Mouse (Mus musculus) myocyte (in vitro differentiated cells): Measurements from ENCODE around the gene Ptpn9.

Experiments
- CEBPB ChIP-seq: IDR thresholded peaks from 2 replicates; pipeline ENCODE4 v1.6.1; 2011; ENCODE audit warnings: mild to moderate bottlenecking, moderate library complexity; ENCODE audit not compliant: poor library complexity, insufficient read depth, severe bottlenecking
- E2F4 ChIP-seq: IDR thresholded peaks from one replicate; pipeline ENCODE4 v1.6.1; 2011; ENCODE audit warnings: mild to moderate bottlenecking, control low read depth, moderate library complexity; ENCODE audit not compliant: insufficient read depth
- MAX ChIP-seq: IDR thresholded peaks from one replicate; pipeline ENCODE4 v1.6.1; 2011; ENCODE audit warnings: low read depth, mild to moderate bottlenecking, control low read depth
- MYOD1 ChIP-seq, 3 experiments: IDR thresholded peaks; one replicate each; pipeline ENCODE4 v1.6.1; 2011; ENCODE audit warnings: control low read depth in 2 of 3, low read depth in 2 of 3, mild to moderate bottlenecking in 2 of 3, moderate library complexity in 1 of 3; ENCODE audit not compliant: insufficient read length in 2 of 3, control insufficient read depth in 1 of 3
- MYOG ChIP-seq, 3 experiments: IDR thresholded peaks; one replicate each; pipeline ENCODE4 v1.6.1; 2011; ENCODE audit warnings: control low read depth in 2 of 3, low read depth in 2 of 3, mild to moderate bottlenecking in 2 of 3; ENCODE audit not compliant: insufficient read length in 2 of 3, control insufficient read depth in 1 of 3, insufficient read depth in 1 of 3
- POLR2A ChIP-seq: IDR thresholded peaks from one replicate; pipeline ENCODE4 v1.6.1; 2011; ENCODE audit warnings: low read depth, mild to moderate bottlenecking, control low read depth, moderate library complexity; ENCODE audit not compliant: insufficient read length
- POLR2AphosphoS2 ChIP-seq: IDR thresholded peaks from one replicate; pipeline ENCODE4 v1.6.1; 2011; ENCODE audit warnings: low read depth, control low read depth; ENCODE audit not compliant: insufficient read length
- REST ChIP-seq: IDR thresholded peaks from one replicate; pipeline ENCODE4 v1.6.1; 2011; ENCODE audit warnings: mild to moderate bottlenecking, control low read depth, moderate library complexity; ENCODE audit not compliant: insufficient read depth, insufficient read length
- SRF ChIP-seq: IDR thresholded peaks from one replicate; pipeline ENCODE4 v1.6.1; 2011; ENCODE audit warnings: low read depth; ENCODE audit not compliant: control insufficient read depth, insufficient read length
- TCF12 ChIP-seq: IDR thresholded peaks from one replicate; pipeline ENCODE4 v1.6.1; 2011; ENCODE audit warnings: mild to moderate bottlenecking, control low read depth; ENCODE audit not compliant: poor library complexity, insufficient read depth, severe bottlenecking
- TCF3 ChIP-seq: IDR thresholded peaks from one replicate; pipeline ENCODE4 v1.6.1; 2011; ENCODE audit warnings: low read depth, control low read depth; ENCODE audit not compliant: insufficient read length
- USF1 ChIP-seq: IDR thresholded peaks from one replicate; pipeline ENCODE4 v1.6.1; 2011; ENCODE audit warnings: low read depth, mild to moderate bottlenecking, control low read depth, moderate library complexity

DNA sequence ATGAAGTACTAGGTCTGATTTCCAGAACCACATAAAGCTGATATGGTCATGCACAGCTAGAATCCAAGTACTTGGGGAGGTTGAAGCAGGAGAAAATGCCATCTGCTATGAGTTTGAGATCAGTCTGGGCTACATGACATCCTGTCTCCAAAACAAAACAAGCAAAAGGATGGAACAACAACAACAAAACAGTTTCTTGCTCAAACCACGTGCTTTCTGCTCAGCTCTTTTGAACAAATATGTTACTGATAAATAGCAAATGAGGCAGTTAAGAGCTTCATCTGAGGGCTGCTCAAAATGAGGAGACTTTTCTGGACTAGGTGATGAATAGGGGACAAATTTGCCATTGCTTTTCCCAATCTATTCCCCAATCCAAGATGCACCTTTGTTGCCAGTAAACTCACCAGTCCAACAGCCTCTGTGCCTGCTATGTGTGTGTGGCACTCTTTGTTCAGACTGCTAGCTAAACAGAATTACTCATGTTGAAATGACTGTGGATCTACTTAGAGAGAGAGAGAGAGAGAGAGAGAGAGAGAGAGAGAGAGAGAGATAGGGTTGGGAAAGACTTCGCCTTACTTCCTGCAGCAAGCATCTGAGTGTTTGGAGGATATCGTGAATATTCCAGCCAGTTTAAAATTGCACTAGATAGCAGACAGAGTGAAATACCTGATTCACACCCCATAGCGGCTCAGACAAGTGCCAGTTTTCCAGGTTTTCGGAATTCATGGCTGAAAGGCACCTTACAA lies 76.2 kb downstream of the Ptpn9 start:
- no peak for TF ChIP-seq MAX
- TF ChIP-seq SRF = no peak
- no peak for TF ChIP-seq TCF12
- TF ChIP-seq POLR2A = no peak
- no peak for TF ChIP-seq USF1
- TF ChIP-seq E2F4 = no peak
- TF ChIP-seq MYOD1 (IDR thresholded peaks at IDR 0.05; ENCODE audit: control insufficient read depth in 1 of 3, insufficient read length in 2 of 3, low read depth in 2 of 3) = no peak
- TF ChIP-seq MYOG (IDR thresholded peaks at IDR 0.05; ENCODE audit: control insufficient read depth in 1 of 3, insufficient read depth in 1 of 3, insufficient read length in 2 of 3, low read depth in 2 of 3) = no peak
- TF ChIP-seq POLR2AphosphoS2 = no peak
- TF ChIP-seq REST = no peak
- no peak for TF ChIP-seq CEBPB
- no peak for TF ChIP-seq TCF3
